Mouse (Mus musculus): Measurements from ENCODE around the gene Hsd17b1.
A peak's percentile ranks its signal among the peaks of the same experiment; 100 is the strongest.

- TF ChIP-seq CTCF (IDR thresholded peaks at IDR 0.05; ENCODE audit: insufficient read depth, low read length): peak; percentile 45
- no peak for TF ChIP-seq POLR2A (IDR thresholded peaks at IDR 0.05; ENCODE audit: borderline replicate concordance, extremely low read depth, low read depth, low read length)
These were observed 24.2 kb upstream of the Hsd17b1 start for GRCm38 (mm10) chr11:101053974-101054373.
